Mouse (Mus musculus): Measurements from ENCODE around the gene Camta2. TPM values are rescaled to one million over a fixed set of nuclear protein-coding genes. Genes with fewer than 3 reads are reported as not detected.

Gene Camta2
- total and polyA plus RNA-seq, 3 experiments, result 3.5 to 25.4 (median 21.2) TPM

DNA sequence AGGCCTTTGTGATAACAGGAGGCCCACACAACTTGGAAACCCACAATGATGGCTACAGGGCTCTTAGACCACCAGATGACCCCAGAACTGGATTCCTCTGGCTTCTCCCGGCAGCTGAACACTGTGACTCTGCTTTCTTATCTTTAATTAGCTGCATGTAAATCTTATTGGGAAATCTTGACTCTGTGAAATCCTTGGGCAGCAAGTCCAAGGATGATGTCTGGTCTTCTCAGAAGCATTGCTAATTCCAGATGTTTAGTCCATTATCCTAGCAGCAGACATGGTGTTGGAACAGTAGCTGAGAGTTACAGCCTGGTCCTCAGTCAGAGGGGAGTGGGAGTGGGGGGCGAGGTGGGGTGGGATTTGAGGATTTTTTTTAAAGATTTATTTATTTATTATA is 59.5 kb downstream of the Camta2 start:
- no peaks in the 10 kb centered on the region for H3K9me3 ChIP-seq (replicated peaks)
- no peaks in the 10 kb centered on the region for H3K36me3 ChIP-seq (replicated peaks)
- peaks cover 19% of the 10 kb centered on the region for H3K4me1 ChIP-seq (ENCODE audit: insufficient read depth, low read depth, low read length)
- no peak for TF ChIP-seq TAL1 (conservative IDR thresholded peaks at IDR 0.05; ENCODE audit: low read depth, low read length)
- TF ChIP-seq CTCF (IDR thresholded peaks at IDR 0.05; ENCODE audit: low read depth, low read length), result no peak
- no peak for TF ChIP-seq POLR2AphosphoS5 (IDR thresholded peaks at IDR 0.05; ENCODE audit: insufficient replicate concordance, low read depth, low read length)
- no peak for TF ChIP-seq GATA2 (IDR thresholded peaks at IDR 0.05; ENCODE audit: borderline replicate concordance, low read depth, low read length)
- TF ChIP-seq GATA1 (IDR thresholded peaks at IDR 0.05; ENCODE audit: borderline replicate concordance, low read length), result no peak
- ATAC-seq (ENCODE audit: extremely low read depth, insufficient number of reproducible peaks, low FRiP score, poor library complexity, severe bottlenecking) (no peak), DNase-seq (ENCODE audit: low spot score) (no peak)
- peaks cover 4% of the 10 kb centered on the region; the same call in 1 of the 2 replicates for H3K27me3 ChIP-seq (ENCODE audit: insufficient read depth, low read length)
- no peak overlapping the region for H3K4me3 ChIP-seq (ENCODE audit: low read depth, low read length)

DNA sequence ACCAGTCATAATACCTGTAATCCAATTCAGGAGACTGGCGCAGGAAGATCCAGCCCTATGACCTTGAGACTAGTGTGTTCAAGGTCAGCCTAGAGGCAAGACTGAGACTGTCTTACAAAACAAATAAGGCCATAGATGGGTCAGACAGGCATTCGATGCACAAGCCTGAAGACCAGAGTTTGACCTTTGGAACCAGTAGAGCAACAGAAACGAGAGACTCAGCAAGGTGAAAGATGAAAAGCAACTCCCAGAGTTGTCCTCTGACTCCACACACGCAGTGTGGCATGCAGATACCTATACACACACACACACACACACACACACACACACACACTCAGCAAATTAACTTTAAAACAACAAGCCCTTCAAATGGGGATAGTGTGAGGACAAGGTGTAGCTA is 61.0 kb downstream of the Camta2 start:
- DNase-seq (ENCODE audit: low spot score) (no peak), ATAC-seq (ENCODE audit: extremely low read depth, insufficient number of reproducible peaks, low FRiP score, poor library complexity, severe bottlenecking) (no peak)
- no peak overlapping the region for H3K4me3 ChIP-seq (ENCODE audit: low read depth, low read length)
- no peaks in the 10 kb centered on the region for H3K9me3 ChIP-seq (replicated peaks)
- H3K36me3 ChIP-seq (replicated peaks), result no peaks in the 10 kb centered on the region
- TF ChIP-seq GATA1 (IDR thresholded peaks at IDR 0.05; ENCODE audit: borderline replicate concordance, low read length) (no peak), POLR2AphosphoS5 (IDR thresholded peaks at IDR 0.05; ENCODE audit: insufficient replicate concordance, low read depth, low read length) (no peak), TAL1 (conservative IDR thresholded peaks at IDR 0.05; ENCODE audit: low read depth, low read length) (no peak), GATA2 (IDR thresholded peaks at IDR 0.05; ENCODE audit: borderline replicate concordance, low read depth, low read length) (no peak), CTCF (IDR thresholded peaks at IDR 0.05; ENCODE audit: low read depth, low read length) (no peak)
- peaks cover 33% of the 10 kb centered on the region for H3K4me1 ChIP-seq (ENCODE audit: insufficient read depth, low read depth, low read length)
- H3K27me3 ChIP-seq (ENCODE audit: insufficient read depth, low read length), result peaks cover 6% of the 10 kb centered on the region; the same call in 1 of the 2 replicates

DNA sequence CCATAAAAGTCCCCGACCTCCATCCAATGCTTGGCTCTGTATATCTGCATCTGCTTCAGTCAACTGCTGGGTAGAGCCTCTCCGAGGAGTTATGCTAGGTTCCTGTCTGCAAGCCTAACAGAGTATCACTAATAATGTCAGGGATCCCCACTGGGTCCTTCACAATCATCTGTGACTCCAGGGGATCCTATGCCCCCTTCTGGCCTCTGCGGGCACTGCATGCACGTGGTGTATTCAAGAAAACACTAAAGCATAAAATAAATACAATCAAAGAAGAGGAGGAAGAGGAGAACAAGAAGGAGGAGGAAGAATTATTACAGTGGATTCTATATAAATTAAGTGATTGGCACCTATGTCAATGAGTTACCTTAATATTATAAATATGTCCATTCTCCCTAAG is 62.4 kb downstream of the Camta2 start:
- ATAC-seq (ENCODE audit: extremely low read depth, insufficient number of reproducible peaks, low FRiP score, poor library complexity, severe bottlenecking), result no peak
- DNase-seq (ENCODE audit: low spot score), result no peak
- Histone ChIP-seq H3K36me3 (replicated peaks) (no peaks in the 10 kb centered on the region), H3K4me3 (ENCODE audit: low read depth, low read length) (no peak overlapping the region), H3K4me1 (ENCODE audit: insufficient read depth, low read depth, low read length) (peaks cover 30% of the 10 kb centered on the region), H3K9me3 (replicated peaks) (no peaks in the 10 kb centered on the region), H3K27me3 (ENCODE audit: insufficient read depth, low read length) (peaks cover 7% of the 10 kb centered on the region; the same call in 1 of the 2 replicates)
- peak; percentile 75 for TF ChIP-seq CTCF (IDR thresholded peaks at IDR 0.05; ENCODE audit: low read depth, low read length)
- TF ChIP-seq GATA1 (IDR thresholded peaks at IDR 0.05; ENCODE audit: borderline replicate concordance, low read length), result no peak

DNA sequence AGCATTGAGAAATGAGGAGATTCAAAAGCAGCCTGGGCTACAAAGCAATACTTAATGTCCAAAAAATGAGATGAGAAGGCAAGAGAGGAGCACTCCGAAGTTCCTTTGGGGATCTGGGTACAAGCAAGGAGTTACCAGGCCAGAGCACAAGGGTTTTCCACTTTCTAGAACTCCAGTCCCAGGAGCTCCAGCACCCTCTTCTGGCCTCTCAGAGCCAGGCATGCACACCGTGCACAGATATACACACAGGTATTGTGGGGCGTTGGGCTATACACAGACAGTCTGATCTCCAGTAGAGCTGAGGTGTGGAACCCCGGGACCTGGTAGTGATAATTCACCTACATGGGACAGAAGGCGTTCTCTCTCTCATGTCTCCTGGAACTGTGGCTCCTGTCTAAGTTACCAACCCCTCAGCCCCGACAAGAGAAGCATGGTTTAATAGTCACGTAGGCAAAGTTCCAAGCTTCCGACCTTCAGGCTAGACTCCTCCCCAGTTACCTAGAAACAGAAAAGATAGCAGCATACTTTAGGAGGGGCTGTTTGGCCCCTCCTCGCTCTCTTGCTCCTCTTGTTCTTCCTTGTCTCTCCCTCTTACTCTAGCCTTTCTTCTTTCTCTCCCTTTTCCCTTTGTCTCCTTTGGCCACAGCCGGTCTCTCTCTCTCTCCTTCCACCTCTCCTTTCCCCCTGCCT is 64.7 kb downstream of the Camta2 start:
- TF ChIP-seq GATA2 (IDR thresholded peaks at IDR 0.05; ENCODE audit: borderline replicate concordance, low read depth, low read length) (no peak), CTCF (IDR thresholded peaks at IDR 0.05; ENCODE audit: low read depth, low read length) (no peak), TAL1 (conservative IDR thresholded peaks at IDR 0.05; ENCODE audit: low read depth, low read length) (no peak), GATA1 (IDR thresholded peaks at IDR 0.05; ENCODE audit: borderline replicate concordance, low read length) (no peak), POLR2AphosphoS5 (IDR thresholded peaks at IDR 0.05; ENCODE audit: insufficient replicate concordance, low read depth, low read length) (no peak)
- Histone ChIP-seq H3K27me3 (ENCODE audit: insufficient read depth, low read length) (peaks cover 14% of the 10 kb centered on the region; the same call in 1 of the 2 replicates), H3K4me1 (ENCODE audit: insufficient read depth, low read depth, low read length) (peaks cover 26% of the 10 kb centered on the region), H3K9me3 (replicated peaks) (no peaks in the 10 kb centered on the region), H3K36me3 (replicated peaks) (no peaks in the 10 kb centered on the region), H3K4me3 (ENCODE audit: low read depth, low read length) (no peak overlapping the region)
- ATAC-seq (ENCODE audit: extremely low read depth, insufficient number of reproducible peaks, low FRiP score, poor library complexity, severe bottlenecking) (no peak), DNase-seq (ENCODE audit: low spot score) (no peak)

DNA sequence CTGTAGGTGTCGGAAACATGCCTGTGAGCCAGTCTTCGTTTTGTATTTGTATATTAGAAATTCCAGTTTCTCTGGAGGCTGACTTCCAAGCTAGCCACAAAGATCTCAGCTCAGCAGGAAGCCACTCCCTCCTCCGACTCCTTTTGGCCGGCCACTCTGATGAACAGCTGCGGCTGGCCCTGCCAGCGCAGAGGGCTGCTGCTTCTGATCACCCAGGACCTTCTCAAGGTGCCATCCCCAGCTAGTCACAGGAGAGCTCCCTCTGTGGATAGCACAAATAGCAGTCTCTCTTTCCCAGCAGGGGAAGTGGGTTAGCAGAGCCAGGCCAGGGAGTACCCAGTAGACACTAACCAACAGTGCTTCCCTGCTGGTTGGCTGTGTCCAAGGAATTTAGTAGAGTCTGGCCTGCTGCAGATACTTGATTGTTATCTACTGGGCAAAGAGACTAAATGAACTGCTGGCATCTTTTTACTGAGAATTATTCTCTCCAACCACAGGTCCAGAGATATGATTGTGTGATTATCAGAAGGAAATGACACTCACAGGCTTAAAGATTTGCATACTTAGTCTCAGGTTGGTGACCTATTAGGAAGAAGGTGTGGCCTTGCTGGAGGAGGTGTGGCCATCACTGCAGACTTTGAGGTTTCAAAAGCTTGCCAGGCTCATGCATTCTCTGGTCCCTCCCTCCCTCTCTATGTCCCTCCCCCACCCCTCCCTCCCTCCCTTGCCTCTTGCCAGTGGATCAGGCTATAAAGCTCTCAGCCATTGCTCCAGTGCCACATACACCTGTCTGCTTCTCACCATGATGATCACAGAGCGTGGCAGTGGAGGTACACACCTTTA is 65.7 kb downstream of the Camta2 start:
- TF ChIP-seq GATA2 (IDR thresholded peaks at IDR 0.05; ENCODE audit: borderline replicate concordance, low read depth, low read length) (no peak), CTCF (IDR thresholded peaks at IDR 0.05; ENCODE audit: low read depth, low read length) (no peak), TAL1 (conservative IDR thresholded peaks at IDR 0.05; ENCODE audit: low read depth, low read length) (no peak)

More for the DNA sequence above, 65.7 kb downstream of the Camta2 start:
- DNase-seq (ENCODE audit: low spot score), result no peak
- no peaks in the 10 kb centered on the region for H3K36me3 ChIP-seq (replicated peaks)
- peak; percentile 49 for ATAC-seq (ENCODE audit: extremely low read depth, insufficient number of reproducible peaks, low FRiP score, poor library complexity, severe bottlenecking)
- H3K4me3 ChIP-seq (ENCODE audit: low read depth, low read length), result no peak overlapping the region
- no peaks in the 10 kb centered on the region for H3K9me3 ChIP-seq (replicated peaks)
- H3K4me1 ChIP-seq (ENCODE audit: insufficient read depth, low read depth, low read length), result peaks cover 26% of the 10 kb centered on the region
- peaks cover 16% of the 10 kb centered on the region; the same call in 1 of the 2 replicates for H3K27me3 ChIP-seq (ENCODE audit: insufficient read depth, low read length)

Other genes starting within 250 kb of the Camta2 start
Only the 20 nearest of the 23 such genes appear.
- not detected in 2 replicates for gene Tm4sf5, start 182.9 kb downstream of the Camta2 start, total RNA-seq (2014; fragmentation: Nextera tagmentation)
- gene Tm4sf5, start 182.9 kb downstream of the Camta2 start, total RNA-seq (2017), result not detected in 2 replicates
- gene Tm4sf5, start 182.9 kb downstream of the Camta2 start, polyA plus RNA-seq (2012), result not detected in 2 replicates
- gene Vmo1, start 173.5 kb downstream of the Camta2 start, total RNA-seq (2014; fragmentation: Nextera tagmentation), result not detected in 2 replicates
- not detected in 2 replicates for gene Vmo1, start 173.5 kb downstream of the Camta2 start, total RNA-seq (2017)
- not detected in 2 replicates for gene Vmo1, start 173.5 kb downstream of the Camta2 start, polyA plus RNA-seq (2012)
- not detected in 2 replicates for gene Gltpd2, start 168.9 kb downstream of the Camta2 start, total RNA-seq (2014; fragmentation: Nextera tagmentation)
- not detected in 2 replicates for gene Gltpd2, start 168.9 kb downstream of the Camta2 start, total RNA-seq (2017)
- not detected in 2 replicates for gene Gltpd2, start 168.9 kb downstream of the Camta2 start, polyA plus RNA-seq (2012)
- gene Psmb6, start 162.7 kb downstream of the Camta2 start, total RNA-seq (2014; fragmentation: Nextera tagmentation), result 114 and 116 TPM in 2 replicates
- gene Psmb6, start 162.7 kb downstream of the Camta2 start, total RNA-seq (2017), result 212 and 295 TPM in 2 replicates
- 153 and 181 TPM in 2 replicates for gene Psmb6, start 162.7 kb downstream of the Camta2 start, polyA plus RNA-seq (2012)
- not detected in 2 replicates for gene Gm40193, start 155.2 kb downstream of the Camta2 start, total RNA-seq (2014; fragmentation: Nextera tagmentation)
- gene Gm40193, start 155.2 kb downstream of the Camta2 start, total RNA-seq (2017), result not detected in 2 replicates
- not detected in 2 replicates for gene Gm40193, start 155.2 kb downstream of the Camta2 start, polyA plus RNA-seq (2012)
- gene Pld2, start 148.0 kb downstream of the Camta2 start, total RNA-seq (2014; fragmentation: Nextera tagmentation), result not detected in 2 replicates
- gene Pld2, start 148.0 kb downstream of the Camta2 start, total RNA-seq (2017), result 0.05 and 0.06 TPM in 2 replicates
- not detected in 2 replicates for gene Pld2, start 148.0 kb downstream of the Camta2 start, polyA plus RNA-seq (2012)
- gene Mink1, start 125.2 kb downstream of the Camta2 start, total RNA-seq (2014; fragmentation: Nextera tagmentation), result 37.3 and 38.1 TPM in 2 replicates
- gene Mink1, start 125.2 kb downstream of the Camta2 start, total RNA-seq (2017), result 8.8 and 14.3 TPM in 2 replicates
- gene Mink1, start 125.2 kb downstream of the Camta2 start, polyA plus RNA-seq (2012), result 89.8 and 94.4 TPM in 2 replicates
- not detected in 2 replicates for gene 4930544D05Rik, start 72.3 kb downstream of the Camta2 start, total RNA-seq (2014; fragmentation: Nextera tagmentation)
- not detected in 2 replicates for gene 4930544D05Rik, start 72.3 kb downstream of the Camta2 start, total RNA-seq (2017)
- gene 4930544D05Rik, start 72.3 kb downstream of the Camta2 start, polyA plus RNA-seq (2012), result not detected in 2 replicates
- gene Chrne, start 68.9 kb downstream of the Camta2 start, total RNA-seq (2014; fragmentation: Nextera tagmentation), result not detected in 2 replicates
- gene Chrne, start 68.9 kb downstream of the Camta2 start, total RNA-seq (2017), result not detected in 2 replicates
- not detected in 2 replicates for gene Chrne, start 68.9 kb downstream of the Camta2 start, polyA plus RNA-seq (2012)
- gene Gp1ba, start 49.0 kb downstream of the Camta2 start, total RNA-seq (2014; fragmentation: Nextera tagmentation), result 1.1 and 3.1 TPM in 2 replicates
- gene Gp1ba, start 49.0 kb downstream of the Camta2 start, total RNA-seq (2017), result 2.8 and 3.4 TPM in 2 replicates
- gene Gp1ba, start 49.0 kb downstream of the Camta2 start, polyA plus RNA-seq (2012), result 9.0 TPM in 2 replicates
- 63.7 and 115 TPM in 2 replicates for gene Rnf167, start 40.9 kb downstream of the Camta2 start, total RNA-seq (2014; fragmentation: Nextera tagmentation)
- 62.3 and 64.1 TPM in 2 replicates for gene Rnf167, start 40.9 kb downstream of the Camta2 start, total RNA-seq (2017)
- gene Rnf167, start 40.9 kb downstream of the Camta2 start, polyA plus RNA-seq (2012), result 62.6 and 81.3 TPM in 2 replicates
- gene Slc25a11, start 40.6 kb downstream of the Camta2 start, total RNA-seq (2014; fragmentation: Nextera tagmentation), result 42.8 and 72.7 TPM in 2 replicates
- gene Slc25a11, start 40.6 kb downstream of the Camta2 start, total RNA-seq (2017), result 125 and 144 TPM in 2 replicates
- 50.6 and 59.2 TPM in 2 replicates for gene Slc25a11, start 40.6 kb downstream of the Camta2 start, polyA plus RNA-seq (2012)
- 804 and 991 TPM in 2 replicates for gene Pfn1, start 33.5 kb downstream of the Camta2 start, total RNA-seq (2014; fragmentation: Nextera tagmentation)
- 724 and 774 TPM in 2 replicates for gene Pfn1, start 33.5 kb downstream of the Camta2 start, total RNA-seq (2017)
- gene Pfn1, start 33.5 kb downstream of the Camta2 start, polyA plus RNA-seq (2012), result 3,649 and 4,709 TPM in 2 replicates
- 19.0 and 25.3 TPM in 2 replicates for gene Eno3, start 30.9 kb downstream of the Camta2 start, total RNA-seq (2014; fragmentation: Nextera tagmentation)
- 21.9 and 24.5 TPM in 2 replicates for gene Eno3, start 30.9 kb downstream of the Camta2 start, total RNA-seq (2017)
- gene Eno3, start 30.9 kb downstream of the Camta2 start, polyA plus RNA-seq (2012), result 3.1 and 5.7 TPM in 2 replicates
- 64.2 and 66.9 TPM in 2 replicates for gene Spag7, start 18.7 kb downstream of the Camta2 start, total RNA-seq (2014; fragmentation: Nextera tagmentation)
- 64.6 and 81.5 TPM in 2 replicates for gene Spag7, start 18.7 kb downstream of the Camta2 start, total RNA-seq (2017)
- gene Spag7, start 18.7 kb downstream of the Camta2 start, polyA plus RNA-seq (2012), result 152 and 196 TPM in 2 replicates
- gene Inca1, start 12.1 kb upstream of the Camta2 start, total RNA-seq (2014; fragmentation: Nextera tagmentation), result 3.7 and 5.2 TPM in 2 replicates
- gene Inca1, start 12.1 kb upstream of the Camta2 start, total RNA-seq (2017), result 0.93 and 1.2 TPM in 2 replicates
- gene Inca1, start 12.1 kb upstream of the Camta2 start, polyA plus RNA-seq (2012), result 0.24 and 0.36 TPM in 2 replicates
- 11.6 and 11.7 TPM in 2 replicates for gene Kif1c, start 12.4 kb upstream of the Camta2 start, total RNA-seq (2014; fragmentation: Nextera tagmentation)
- gene Kif1c, start 12.4 kb upstream of the Camta2 start, total RNA-seq (2017), result 12.3 and 13.9 TPM in 2 replicates
- gene Kif1c, start 12.4 kb upstream of the Camta2 start, polyA plus RNA-seq (2012), result 30.4 and 38.8 TPM in 2 replicates
- gene Zfp3, start 76.1 kb upstream of the Camta2 start, total RNA-seq (2014; fragmentation: Nextera tagmentation), result 12.8 TPM in 2 replicates
- gene Zfp3, start 76.1 kb upstream of the Camta2 start, total RNA-seq (2017), result 5.4 and 5.6 TPM in 2 replicates
- 2.6 and 2.8 TPM in 2 replicates for gene Zfp3, start 76.1 kb upstream of the Camta2 start, polyA plus RNA-seq (2012)
- gene Scimp, start 124.5 kb upstream of the Camta2 start, total RNA-seq (2014; fragmentation: Nextera tagmentation), result not detected in 2 replicates
- gene Scimp, start 124.5 kb upstream of the Camta2 start, total RNA-seq (2017), result not detected in 2 replicates
- not detected in 2 replicates for gene Scimp, start 124.5 kb upstream of the Camta2 start, polyA plus RNA-seq (2012)
- 48.0 and 50.1 TPM in 2 replicates for gene Rabep1, start 156.7 kb upstream of the Camta2 start, total RNA-seq (2014; fragmentation: Nextera tagmentation)
- gene Rabep1, start 156.7 kb upstream of the Camta2 start, total RNA-seq (2017), result 80.6 and 111 TPM in 2 replicates
- gene Rabep1, start 156.7 kb upstream of the Camta2 start, polyA plus RNA-seq (2012), result 18.1 and 22.9 TPM in 2 replicates